Mouse (Mus musculus) MEL (cell line): ENCODE measurements around the gene Plet1.

Source experiments
- KAT2A ChIP-seq: conservative IDR thresholded peaks from 2 replicates; pipeline ENCODE4 v1.6.1; 2012; ENCODE audit warnings: low read depth, low read length, improper control_type of control experiment, inconsistent platforms
- UBTF ChIP-seq: IDR thresholded peaks from 2 replicates; pipeline ENCODE4 v1.6.1; 2012; ENCODE audit warnings: low read depth, mild to moderate bottlenecking, inconsistent platforms, low read length, improper control_type of control experiment, moderate library complexity, borderline replicate concordance; ENCODE audit not compliant: insufficient read depth

DNA sequence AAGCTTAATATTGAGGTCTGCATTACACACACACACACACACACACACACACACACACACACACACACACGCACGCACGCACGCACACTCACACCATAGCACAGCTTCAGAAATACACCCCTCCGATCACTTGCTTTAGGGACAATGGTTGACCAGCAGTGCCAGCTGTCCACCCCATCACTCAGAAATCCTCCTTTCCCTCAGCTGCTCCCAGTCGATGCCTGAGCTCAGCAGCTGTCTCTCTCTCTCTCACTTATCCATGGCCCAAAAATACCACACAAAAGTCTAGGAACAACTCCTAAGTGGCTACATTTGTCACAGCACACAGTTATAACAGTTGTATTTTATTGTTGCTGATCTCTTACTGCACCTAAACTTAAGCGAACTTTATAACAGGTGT, 36.7 kb upstream of the Plet1 start:
- TF ChIP-seq UBTF (no peak), KAT2A (no peak)
